Mouse (Mus musculus): ENCODE data around the gene Zfp771. TPM values are rescaled to one million over a fixed set of nuclear protein-coding genes. Genes with fewer than 3 reads are reported as not detected.

The Zfp771 gene
- polyA plus RNA-seq, 1 experiment from 2014 or later: 53.2 TPM

DNA sequence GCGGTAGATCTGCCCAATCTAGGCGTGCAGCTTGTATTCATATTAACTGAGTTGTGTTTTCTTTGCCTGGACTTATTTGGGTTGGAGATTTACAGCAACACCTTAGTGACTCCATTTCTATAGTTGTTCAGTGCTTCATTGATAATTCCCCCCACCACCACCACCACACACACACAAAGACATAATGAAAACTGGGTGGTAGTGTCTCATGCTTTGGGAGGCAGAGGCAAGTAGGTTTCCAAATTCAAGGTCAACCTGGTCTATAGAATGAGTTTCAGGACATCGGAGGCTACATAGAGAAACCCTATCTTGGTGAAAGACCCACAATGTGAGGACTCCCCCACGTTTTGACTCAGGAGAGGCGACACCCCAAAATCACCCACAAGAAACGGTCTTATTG lies 19.5 kb upstream of the Zfp771 start:
- no peaks in the 10 kb centered on the region for H3K9me3 ChIP-seq (replicated peaks; ENCODE audit: control insufficient read depth, low read length)
- peaks cover 6% of the 10 kb centered on the region; the same call in 1 of the 2 replicates for H3K36me3 ChIP-seq (ENCODE audit: control insufficient read depth, insufficient read depth, low read length)
- DNase-seq (ENCODE audit: low spot score) (no peak), ATAC-seq (no peak)
- WGBS: 98% methylated on average over 6 of the region's 6 CpGs
- no peaks in the 10 kb centered on the region for H3K27me3 ChIP-seq (replicated peaks; ENCODE audit: control insufficient read depth, insufficient read depth, low read length)
- no peak overlapping the region for H3K27ac ChIP-seq (ENCODE audit: low read depth, low read length)
- H3K4me3 ChIP-seq (ENCODE audit: low read depth, low read length): no peak overlapping the region
- no peak overlapping the region for H3K9ac ChIP-seq (ENCODE audit: low read length)
- no peak overlapping the region for H3K4me2 ChIP-seq (ENCODE audit: low read length)
- no peaks in the 10 kb centered on the region for H3K4me1 ChIP-seq (ENCODE audit: control insufficient read depth, insufficient read depth, low read length)

- Histone ChIP-seq H3K4me2 (ENCODE audit: low read length) (no peak overlapping the region), H3K36me3 (ENCODE audit: control insufficient read depth, insufficient read depth, low read length) (peaks cover 12% of the 10 kb centered on the region; the same call in 1 of the 2 replicates), H3K4me1 (ENCODE audit: control insufficient read depth, insufficient read depth, low read length) (peaks cover 5% of the 10 kb centered on the region), H3K27me3 (replicated peaks; ENCODE audit: control insufficient read depth, insufficient read depth, low read length) (no peaks in the 10 kb centered on the region), H3K4me3 (ENCODE audit: low read depth, low read length) (no peak overlapping the region), H3K9me3 (replicated peaks; ENCODE audit: control insufficient read depth, low read length) (no peaks in the 10 kb centered on the region), H3K27ac (ENCODE audit: low read depth, low read length) (no peak overlapping the region), H3K9ac (ENCODE audit: low read length) (no peak overlapping the region)
- no peak for ATAC-seq
- no peak for DNase-seq (ENCODE audit: low spot score)
- WGBS: 91% methylated on average over 11 of the region's 11 CpGs
Measured at GRCm38 (mm10) chr7:127225147-127225995, 18.7 kb upstream of the Zfp771 start.

- H3K9me3 ChIP-seq (replicated peaks; ENCODE audit: control insufficient read depth, low read length): no peaks in the 10 kb centered on the region
- no peak overlapping the region for H3K4me3 ChIP-seq (ENCODE audit: low read depth, low read length)
- peaks cover 18% of the 10 kb centered on the region for H3K36me3 ChIP-seq (ENCODE audit: control insufficient read depth, insufficient read depth, low read length)
- no peak for ATAC-seq
- no peak overlapping the region for H3K9ac ChIP-seq (ENCODE audit: low read length)
- H3K4me2 ChIP-seq (ENCODE audit: low read length): no peak overlapping the region
- no peaks in the 10 kb centered on the region for H3K27me3 ChIP-seq (replicated peaks; ENCODE audit: control insufficient read depth, insufficient read depth, low read length)
- no peak overlapping the region for H3K27ac ChIP-seq (ENCODE audit: low read depth, low read length)
- peaks cover 18% of the 10 kb centered on the region for H3K4me1 ChIP-seq (ENCODE audit: control insufficient read depth, insufficient read depth, low read length)
- DNase-seq (ENCODE audit: low spot score): peak; percentile 83
- 71% methylated on average over 4 of the region's 4 CpGs for WGBS
Measured at GRCm38 (mm10) chr7:127228615-127229303, 15.3 kb upstream of the Zfp771 start.

DNA sequence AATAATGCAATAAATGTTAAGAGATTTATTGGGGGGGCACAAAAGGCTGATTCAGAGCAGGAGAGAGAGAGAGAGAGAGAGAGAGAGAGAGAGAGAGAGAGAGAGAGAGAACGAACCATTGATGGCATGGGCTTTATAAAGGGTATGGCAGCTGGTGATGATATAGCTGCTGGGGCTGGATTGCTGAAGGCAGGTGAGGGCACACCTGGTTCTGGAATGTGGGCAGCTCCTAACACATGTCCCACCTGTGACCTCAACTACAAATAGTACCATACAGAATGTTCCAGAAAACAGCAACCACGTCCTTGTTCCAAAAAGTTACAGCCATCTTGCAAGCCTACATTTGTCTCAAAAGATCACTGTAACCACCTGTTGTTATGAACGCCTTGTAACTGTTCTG lies 12.7 kb upstream of the Zfp771 start:
- ATAC-seq: no peak
- peaks cover 25% of the 10 kb centered on the region for H3K4me1 ChIP-seq (ENCODE audit: control insufficient read depth, insufficient read depth, low read length)
- no peaks in the 10 kb centered on the region for H3K27me3 ChIP-seq (replicated peaks; ENCODE audit: control insufficient read depth, insufficient read depth, low read length)
- peaks cover 33% of the 10 kb centered on the region for H3K36me3 ChIP-seq (ENCODE audit: control insufficient read depth, insufficient read depth, low read length)
- no peak for DNase-seq (ENCODE audit: low spot score)
- H3K27ac ChIP-seq (ENCODE audit: low read depth, low read length): peak overlapping the region; percentile 34; the same call in 1 of the 2 replicates
- WGBS: 57% methylated on average over 3 of the region's 3 CpGs
- no peaks in the 10 kb centered on the region for H3K9me3 ChIP-seq (replicated peaks; ENCODE audit: control insufficient read depth, low read length)
- H3K9ac ChIP-seq (ENCODE audit: low read length): peak overlapping the region; percentile 97
- H3K4me3 ChIP-seq (ENCODE audit: low read depth, low read length): peak overlapping the region; percentile 96
- H3K4me2 ChIP-seq (ENCODE audit: low read length): peak overlapping the region; percentile 92

- 3% methylated on average over 20 of the region's 20 CpGs for WGBS
- DNase-seq (ENCODE audit: low spot score): no peak
Measured at GRCm38 (mm10) chr7:127231826-127232621, 12.1 kb upstream of the Zfp771 start.

GRCm38 (mm10) chr7:127232622-127233367 lies 11.3 kb upstream of the Zfp771 start, which contains the start of the genes Zfp553 and Sept1:
Zfp553 (plus strand) TSS chr7:127233061.
Sept1 (minus strand) TSS chr7:127233130.
- Histone ChIP-seq H3K4me3 (ENCODE audit: low read depth, low read length) (peak within 1 kb of the TSS; percentile 96), H3K4me1 (ENCODE audit: control insufficient read depth, insufficient read depth, low read length) (peaks cover 25% of the 10 kb centered on the region), H3K4me2 (ENCODE audit: low read length) (peak within 1 kb of the TSS; percentile 92), H3K9me3 (replicated peaks; ENCODE audit: control insufficient read depth, low read length) (no peaks in the 10 kb centered on the region), H3K36me3 (ENCODE audit: control insufficient read depth, insufficient read depth, low read length) (peaks cover 47% of the 10 kb centered on the region), H3K27me3 (replicated peaks; ENCODE audit: control insufficient read depth, insufficient read depth, low read length) (no peaks in the 10 kb centered on the region), H3K9ac (ENCODE audit: low read length) (peak within 1 kb of the TSS; percentile 97), H3K27ac (ENCODE audit: low read depth, low read length) (peak within 1 kb of the TSS; percentile 99)
- DNase-seq (ENCODE audit: low spot score) (peak; percentile 93), ATAC-seq (peak; percentile 94)
- under 1% methylated on average over 64 of the region's 64 CpGs for WGBS

More at GRCm38 (mm10) chr7:127231826-127232621, 12.1 kb upstream of the Zfp771 start:
- Histone ChIP-seq H3K4me1 (ENCODE audit: control insufficient read depth, insufficient read depth, low read length) (peaks cover 25% of the 10 kb centered on the region), H3K9me3 (replicated peaks; ENCODE audit: control insufficient read depth, low read length) (no peaks in the 10 kb centered on the region), H3K27ac (ENCODE audit: low read depth, low read length) (peak overlapping the region; percentile 99), H3K9ac (ENCODE audit: low read length) (peak overlapping the region; percentile 97), H3K4me3 (ENCODE audit: low read depth, low read length) (peak overlapping the region; percentile 96), H3K36me3 (ENCODE audit: control insufficient read depth, insufficient read depth, low read length) (peaks cover 40% of the 10 kb centered on the region), H3K4me2 (ENCODE audit: low read length) (peak overlapping the region; percentile 92), H3K27me3 (replicated peaks; ENCODE audit: control insufficient read depth, insufficient read depth, low read length) (no peaks in the 10 kb centered on the region)
- no peak for ATAC-seq

- peak; percentile 50 for DNase-seq (ENCODE audit: low spot score)
Measured at GRCm38 (mm10) chr7:127233368-127233749, 10.7 kb upstream of the Zfp771 start.

GRCm38 (mm10) chr7:127233765-127234164 lies 10.3 kb upstream of the Zfp771 start:
- H3K36me3 ChIP-seq (ENCODE audit: control insufficient read depth, insufficient read depth, low read length): peaks cover 57% of the 10 kb centered on the region
- H3K27me3 ChIP-seq (replicated peaks; ENCODE audit: control insufficient read depth, insufficient read depth, low read length): no peaks in the 10 kb centered on the region
- H3K9me3 ChIP-seq (replicated peaks; ENCODE audit: control insufficient read depth, low read length): no peaks in the 10 kb centered on the region
- DNase-seq (ENCODE audit: low spot score) (no peak), ATAC-seq (no peak)
- 5% methylated on average over 9 of the region's 9 CpGs for WGBS
- H3K9ac ChIP-seq (ENCODE audit: low read length): peak overlapping the region; percentile 97
- peak overlapping the region; percentile 92 for H3K4me2 ChIP-seq (ENCODE audit: low read length)
- H3K4me1 ChIP-seq (ENCODE audit: control insufficient read depth, insufficient read depth, low read length): peaks cover 25% of the 10 kb centered on the region
- H3K27ac ChIP-seq (ENCODE audit: low read depth, low read length): peak overlapping the region; percentile 99
- peak overlapping the region; percentile 96 for H3K4me3 ChIP-seq (ENCODE audit: low read depth, low read length)

More at GRCm38 (mm10) chr7:127233368-127233749, 10.7 kb upstream of the Zfp771 start:
- Histone ChIP-seq H3K27me3 (replicated peaks; ENCODE audit: control insufficient read depth, insufficient read depth, low read length) (no peaks in the 10 kb centered on the region), H3K9me3 (replicated peaks; ENCODE audit: control insufficient read depth, low read length) (no peaks in the 10 kb centered on the region), H3K4me2 (ENCODE audit: low read length) (peak overlapping the region; percentile 92), H3K9ac (ENCODE audit: low read length) (peak overlapping the region; percentile 97), H3K36me3 (ENCODE audit: control insufficient read depth, insufficient read depth, low read length) (peaks cover 53% of the 10 kb centered on the region), H3K27ac (ENCODE audit: low read depth, low read length) (peak overlapping the region; percentile 99), H3K4me1 (ENCODE audit: control insufficient read depth, insufficient read depth, low read length) (peaks cover 25% of the 10 kb centered on the region), H3K4me3 (ENCODE audit: low read depth, low read length) (peak overlapping the region; percentile 96)
- 0% methylated on average over 27 of the region's 27 CpGs for WGBS
- peak; percentile 47 for ATAC-seq

Data from forebrain, embryonic 14.5 days (tissue).